Mouse (Mus musculus) hindbrain, embryonic 10.5 days (tissue): ENCODE results near the gene Ntm. TPM values are rescaled to one million over a fixed set of nuclear protein-coding genes. Genes with fewer than 3 reads are reported as not detected.

Experiments used
- DNase-seq: peaks from one replicate; pipeline ENCODE4 v3.0.0-alpha.2; 2017; ENCODE audit warnings: low spot score
- H3K27ac ChIP-seq: fragments of 300-500 bp; sonication (generic); 2 replicates; pipeline ENCODE4 v1.5.1; 2016; ENCODE audit warnings: mild to moderate bottlenecking, moderate library complexity
- H3K27me3 ChIP-seq: fragments of 300-500 bp; sonication (generic); 2 replicates; pipeline ENCODE4 v1.6.1; 2016; ENCODE audit warnings: mild to moderate bottlenecking; ENCODE audit not compliant: poor library complexity, insufficient read depth, severe bottlenecking
- H3K36me3 ChIP-seq: fragments of 300-500 bp; sonication (generic); 2 replicates; pipeline ENCODE4 v1.6.1; 2016; ENCODE audit warnings: mild to moderate bottlenecking, moderate library complexity
- H3K4me1 ChIP-seq: fragments of 300-500 bp; sonication (generic); replicated peaks from 2 replicates; pipeline ENCODE4 v1.6.1; 2016; ENCODE audit warnings: mild to moderate bottlenecking
- H3K4me3 ChIP-seq: fragments of 300-500 bp; sonication (generic); 2 replicates; pipeline ENCODE4 v1.5.1; 2016; ENCODE audit warnings: mild to moderate bottlenecking, moderate library complexity
- H3K9me3 ChIP-seq: fragments of 300-500 bp; sonication (generic); 2 replicates; pipeline ENCODE4 v1.6.1; 2016; ENCODE audit warnings: mild to moderate bottlenecking, moderate library complexity
- WGBS: fragments of 180-500 bp; shearing (Covaris S2); methylation state at CpG from one replicate; pipeline ENCODE4 v1.1.7; 2016; 5-methylcytosine and 5-hydroxymethylcytosine counted together
- polyA plus RNA-seq: library from polyadenylated mRNA; unstranded; fragments of >200 nt; fragmentation: Nextera tagmentation; extraction: Ambion mirVana; gene quantifications from 2 replicates; pipeline ENCODE4 v1.2.1, GENCODE M21; 2016

Gene Ntm
- polyA plus RNA-seq, 1 experiment from 2014 or later, result 12.1 TPM

- Histone ChIP-seq H3K4me1 (peaks cover 7% of the 10 kb centered on the region; the same call in 1 of the 2 replicates), H3K36me3 (no peaks in the 10 kb centered on the region), H3K9me3 (no peaks in the 10 kb centered on the region), H3K27me3 (no peaks in the 10 kb centered on the region), H3K27ac (no peak overlapping the region), H3K4me3 (no peak overlapping the region)
- DNase-seq, result no peak
- WGBS, result 38% methylated on average over 2 of the region's 2 CpGs
Observed at GRCm38 (mm10) chr9:29716795-29717194, 246.1 kb downstream of the Ntm start.

GRCm38 (mm10) chr9:29698276-29698675 is 264.7 kb downstream of the Ntm start:
- DNase-seq, result no peak
- no peaks in the 10 kb centered on the region for H3K27me3 ChIP-seq
- H3K4me3 ChIP-seq, result no peak overlapping the region
- H3K4me1 ChIP-seq, result peaks cover 14% of the 10 kb centered on the region
- no peak overlapping the region for H3K27ac ChIP-seq
- 88% methylated on average over 4 of the region's 4 CpGs for WGBS
- H3K36me3 ChIP-seq, result no peaks in the 10 kb centered on the region
- H3K9me3 ChIP-seq, result no peaks in the 10 kb centered on the region

GRCm38 (mm10) chr9:29694151-29694550 is 268.8 kb downstream of the Ntm start:
- peaks cover 14% of the 10 kb centered on the region for H3K4me1 ChIP-seq
- peak; percentile 10 for DNase-seq
- H3K36me3 ChIP-seq, result no peaks in the 10 kb centered on the region
- H3K4me3 ChIP-seq, result no peak overlapping the region
- H3K9me3 ChIP-seq, result no peaks in the 10 kb centered on the region
- H3K27ac ChIP-seq, result peak overlapping the region; percentile 75; the same call in 1 of the 2 replicates
- 30% methylated on average over 2 of the region's 2 CpGs for WGBS
- H3K27me3 ChIP-seq, result no peaks in the 10 kb centered on the region

GRCm38 (mm10) chr9:29691186-29691855 is 271.6 kb downstream of the Ntm start:
- Histone ChIP-seq H3K4me1 (peaks cover 14% of the 10 kb centered on the region), H3K9me3 (no peaks in the 10 kb centered on the region), H3K36me3 (no peaks in the 10 kb centered on the region), H3K27ac (no peak overlapping the region), H3K4me3 (no peak overlapping the region), H3K27me3 (no peaks in the 10 kb centered on the region)
- WGBS, result 76% methylated on average over 5 of the region's 5 CpGs
- no peak for DNase-seq

GRCm38 (mm10) chr9:29682224-29682623 is 280.7 kb downstream of the Ntm start:
- H3K4me1 ChIP-seq, result peaks cover 7% of the 10 kb centered on the region
- WGBS, result 86% methylated on average over 6 of the region's 6 CpGs
- H3K36me3 ChIP-seq, result no peaks in the 10 kb centered on the region
- no peaks in the 10 kb centered on the region for H3K9me3 ChIP-seq
- 0 out of 2 replicates have a peak, but pooled peaks cover 6% of the 10 kb centered on the region for H3K27me3 ChIP-seq
- H3K4me3 ChIP-seq, result no peak overlapping the region
- DNase-seq, result no peak
- H3K27ac ChIP-seq, result no peak overlapping the region

- Histone ChIP-seq H3K9me3 (no peaks in the 10 kb centered on the region), H3K4me3 (no peak overlapping the region), H3K36me3 (no peaks in the 10 kb centered on the region), H3K27me3 (0 out of 2 replicates have a peak, but pooled peaks cover 6% of the 10 kb centered on the region), H3K27ac (no peak overlapping the region), H3K4me1 (peaks cover 7% of the 10 kb centered on the region)
- 12% methylated on average over 5 of the region's 5 CpGs for WGBS
- DNase-seq, result no peak
Observed at GRCm38 (mm10) chr9:29680677-29681076, 282.3 kb downstream of the Ntm start.

GRCm38 (mm10) chr9:29673911-29674310 is 289.0 kb downstream of the Ntm start:
- Histone ChIP-seq H3K36me3 (no peaks in the 10 kb centered on the region), H3K9me3 (no peaks in the 10 kb centered on the region), H3K4me3 (no peak overlapping the region), H3K4me1 (peaks cover 10% of the 10 kb centered on the region), H3K27ac (no peak overlapping the region), H3K27me3 (no peaks in the 10 kb centered on the region)
- no peak for DNase-seq
- 69% methylated on average over 8 of the region's 8 CpGs for WGBS

GRCm38 (mm10) chr9:29671861-29672260 is 291.1 kb downstream of the Ntm start:
- no peak for DNase-seq
- no peaks in the 10 kb centered on the region for H3K27me3 ChIP-seq
- 89% methylated on average over 6 of the region's 6 CpGs for WGBS
- no peaks in the 10 kb centered on the region for H3K36me3 ChIP-seq
- H3K4me1 ChIP-seq, result peaks cover 10% of the 10 kb centered on the region
- H3K4me3 ChIP-seq, result no peak overlapping the region
- H3K9me3 ChIP-seq, result no peaks in the 10 kb centered on the region
- no peak overlapping the region for H3K27ac ChIP-seq

- H3K27ac ChIP-seq, result no peak overlapping the region
- peaks cover 18% of the 10 kb centered on the region for H3K4me1 ChIP-seq
- 85% methylated on average over 7 of the region's 7 CpGs for WGBS
- H3K4me3 ChIP-seq, result no peak overlapping the region
- no peaks in the 10 kb centered on the region for H3K36me3 ChIP-seq
- no peak for DNase-seq
- no peaks in the 10 kb centered on the region for H3K9me3 ChIP-seq
- peaks cover 11% of the 10 kb centered on the region; the same call in 1 of the 2 replicates for H3K27me3 ChIP-seq
Observed at GRCm38 (mm10) chr9:29663286-29663685, 299.7 kb downstream of the Ntm start.

GRCm38 (mm10) chr9:29661468-29662145 is 301.3 kb downstream of the Ntm start:
- no peaks in the 10 kb centered on the region for H3K9me3 ChIP-seq
- DNase-seq, result peak; percentile 45
- WGBS, result 17% methylated on average over 3 of the region's 3 CpGs
- peaks cover 29% of the 10 kb centered on the region for H3K4me1 ChIP-seq
- H3K36me3 ChIP-seq, result no peaks in the 10 kb centered on the region
- no peak overlapping the region for H3K27ac ChIP-seq
- H3K27me3 ChIP-seq, result peaks cover 11% of the 10 kb centered on the region; the same call in 1 of the 2 replicates
- no peak overlapping the region for H3K4me3 ChIP-seq

- DNase-seq, result no peak
- H3K27me3 ChIP-seq, result peaks cover 11% of the 10 kb centered on the region; the same call in 1 of the 2 replicates
- no peaks in the 10 kb centered on the region for H3K36me3 ChIP-seq
- H3K27ac ChIP-seq, result no peak overlapping the region
- no peak overlapping the region for H3K4me3 ChIP-seq
- 69% methylated on average over 3 of the region's 3 CpGs for WGBS
- H3K4me1 ChIP-seq, result peaks cover 31% of the 10 kb centered on the region
- no peaks in the 10 kb centered on the region for H3K9me3 ChIP-seq
Observed at GRCm38 (mm10) chr9:29660059-29660613, 302.8 kb downstream of the Ntm start.

GRCm38 (mm10) chr9:29657761-29658465 is 305.0 kb downstream of the Ntm start:
- DNase-seq, result peak; percentile 27
- no peaks in the 10 kb centered on the region for H3K9me3 ChIP-seq
- peak overlapping the region; percentile 80 for H3K27ac ChIP-seq
- 0 out of 2 replicates have a peak, but pooled peaks cover 3% of the 10 kb centered on the region for H3K27me3 ChIP-seq
- WGBS, result 54% methylated on average over 7 of the region's 7 CpGs
- H3K4me3 ChIP-seq, result no peak overlapping the region
- no peaks in the 10 kb centered on the region for H3K36me3 ChIP-seq
- H3K4me1 ChIP-seq, result peaks cover 41% of the 10 kb centered on the region
